Mouse (Mus musculus) heart, postnatal 0 days (tissue): ENCODE measurements around the gene Ikzf2. TPM values are rescaled to one million over a fixed set of nuclear protein-coding genes. Genes with fewer than 3 reads are reported as not detected.

Source experiments
- ATAC-seq: fragments of 200-750 bp; cut with Nextera tagmentation; 2 replicates; pipeline ENCODE4 v1.8.0; 2017; ENCODE audit warnings: low read depth, moderate number of reproducible peaks, moderate library complexity; ENCODE audit not compliant: insufficient read depth
- DNase-seq: peaks from one replicate; pipeline ENCODE4 v3.0.0-alpha.2; 2016; ENCODE audit warnings: low spot score
- H3K27ac ChIP-seq: fragments of 300-500 bp; sonication (generic); 2 replicates; pipeline ENCODE4 v1.5.1; 2014; ENCODE audit warnings: low read depth, mild to moderate bottlenecking
- H3K27me3 ChIP-seq: fragments of 300-500 bp; sonication (generic); 2 replicates; pipeline ENCODE4 v1.6.1; 2014; ENCODE audit warnings: low read length, mixed read lengths; ENCODE audit not compliant: control insufficient read depth, insufficient read depth
- H3K36me3 ChIP-seq: fragments of 300-500 bp; sonication (generic); replicated peaks from 2 replicates; pipeline ENCODE4 v1.6.1; 2014; ENCODE audit warnings: low read length, mixed read lengths; ENCODE audit not compliant: control insufficient read depth, insufficient read depth
- H3K4me1 ChIP-seq: fragments of 300-500 bp; sonication (generic); 2 replicates; pipeline ENCODE4 v1.6.1; 2014; ENCODE audit warnings: antibody characterized with exemption; ENCODE audit not compliant: control insufficient read depth, insufficient read depth
- H3K4me2 ChIP-seq: fragments of 300-500 bp; sonication (generic); 2 replicates; pipeline ENCODE4 v1.6.1; 2014; ENCODE audit warnings: low read depth, mild to moderate bottlenecking, low read length, moderate library complexity
- H3K4me3 ChIP-seq: fragments of 300-500 bp; sonication (generic); 2 replicates; pipeline ENCODE4 v1.5.1; 2014; ENCODE audit warnings: low read depth, low read length
- H3K9ac ChIP-seq: fragments of 300-500 bp; sonication (generic); replicated peaks from 2 replicates; pipeline ENCODE4 v1.6.1; 2014; ENCODE audit warnings: low read depth, low read length, mixed read lengths
- H3K9me3 ChIP-seq: fragments of 300-500 bp; sonication (generic); replicated peaks from 2 replicates; pipeline ENCODE4 v1.6.1; 2016; ENCODE audit warnings: low read length; ENCODE audit not compliant: control insufficient read depth
- CTCF ChIP-seq: IDR thresholded peaks from 2 replicates; pipeline ENCODE4 v1.5.1; 2016; ENCODE audit warnings: antibody characterized with exemption, control low read depth, low read depth
- EP300 ChIP-seq: IDR thresholded peaks from 2 replicates; pipeline ENCODE4 v1.6.1; 2016; ENCODE audit warnings: antibody characterized with exemption, low read depth
- WGBS: fragments of 180-500 bp; shearing (Covaris S2); extraction: QIAGEN DNeasy Blood & Tissue Kit; methylation state at CpG from one replicate; pipeline ENCODE4 v1.1.7; 2014; 5-methylcytosine and 5-hydroxymethylcytosine counted together
- polyA plus RNA-seq: library from polyadenylated mRNA; unstranded; fragments of >200 nt; fragmentation: Nextera tagmentation; extraction: Ambion mirVana; gene quantifications from 2 replicates; pipeline ENCODE4 v1.2.1, GENCODE M21; 2015
- total RNA-seq: library from RNA; depleted of rRNA; stranded (reverse); fragments of >200 nt; gene quantifications from 2 replicates; pipeline ENCODE4 v1.2.3, GENCODE M21; 2014; ENCODE audit warnings: low replicate concordance

Gene Ikzf2
- total and polyA plus RNA-seq, 2 experiments from 2014 or later: 1.7 to 4.7 TPM

- no peaks in the 10 kb centered on the region for H3K9me3 ChIP-seq
These were observed 4.8 kb downstream of the Ikzf2 start for GRCm38 (mm10) chr1:69682261-69682660.

GRCm38 (mm10) chr1:69681003-69681402 lies 6.0 kb downstream of the Ikzf2 start:
- no peak overlapping the region for H3K4me3 ChIP-seq
- no peak overlapping the region for H3K4me2 ChIP-seq
- no peak for ATAC-seq
- no peak overlapping the region for H3K27ac ChIP-seq
- no peaks in the 10 kb centered on the region for H3K27me3 ChIP-seq
- 73% methylated on average over 5 of the region's 5 CpGs for WGBS
- no peaks in the 10 kb centered on the region for H3K9me3 ChIP-seq
- H3K4me1 ChIP-seq: peaks cover 7% of the 10 kb centered on the region; the same call in 1 of the 2 replicates
- no peaks in the 10 kb centered on the region for H3K36me3 ChIP-seq
- H3K9ac ChIP-seq: no peak overlapping the region
- DNase-seq: no peak
- TF ChIP-seq EP300 (no peak), CTCF (no peak)

More at GRCm38 (mm10) chr1:69682261-69682660, 4.8 kb downstream of the Ikzf2 start:
- H3K4me1 ChIP-seq: peaks cover 7% of the 10 kb centered on the region; the same call in 1 of the 2 replicates
- DNase-seq: no peak
- no peaks in the 10 kb centered on the region for H3K27me3 ChIP-seq
- H3K4me3 ChIP-seq: no peak overlapping the region
- TF ChIP-seq CTCF (no peak), EP300 (no peak)
- H3K4me2 ChIP-seq: no peak overlapping the region
- H3K9ac ChIP-seq: no peak overlapping the region
- no peak for ATAC-seq
- WGBS: 60% methylated on average over 3 of the region's 3 CpGs
- no peaks in the 10 kb centered on the region for H3K36me3 ChIP-seq
- H3K27ac ChIP-seq: no peak overlapping the region

GRCm38 (mm10) chr1:69680501-69680900 lies 6.5 kb downstream of the Ikzf2 start:
- no peak overlapping the region for H3K9ac ChIP-seq
- no peak overlapping the region for H3K4me2 ChIP-seq
- H3K9me3 ChIP-seq: no peaks in the 10 kb centered on the region
- H3K27ac ChIP-seq: no peak overlapping the region
- DNase-seq (no peak), ATAC-seq (no peak)
- peaks cover 7% of the 10 kb centered on the region; the same call in 1 of the 2 replicates for H3K4me1 ChIP-seq
- H3K27me3 ChIP-seq: no peaks in the 10 kb centered on the region
- no peak overlapping the region for H3K4me3 ChIP-seq
- no peaks in the 10 kb centered on the region for H3K36me3 ChIP-seq
- 72% methylated on average over 4 of the region's 4 CpGs for WGBS
- TF ChIP-seq CTCF (no peak), EP300 (no peak)

GRCm38 (mm10) chr1:69669897-69670404 lies 17.1 kb downstream of the Ikzf2 start:
- WGBS: 87% methylated on average over 10 of the region's 10 CpGs
- no peaks in the 10 kb centered on the region for H3K36me3 ChIP-seq
- no peak for TF ChIP-seq CTCF
- ATAC-seq (no peak), DNase-seq (no peak)
- H3K4me1 ChIP-seq: no peaks in the 10 kb centered on the region
- H3K9ac ChIP-seq: no peak overlapping the region
- H3K27me3 ChIP-seq: no peaks in the 10 kb centered on the region
- H3K4me2 ChIP-seq: no peak overlapping the region
- no peak overlapping the region for H3K4me3 ChIP-seq
- no peaks in the 10 kb centered on the region for H3K9me3 ChIP-seq
- H3K27ac ChIP-seq: no peak overlapping the region

GRCm38 (mm10) chr1:69667456-69667855 lies 19.6 kb downstream of the Ikzf2 start:
- WGBS: 39% methylated on average over 5 of the region's 5 CpGs
- no peak for ATAC-seq
- Histone ChIP-seq H3K27ac (no peak overlapping the region), H3K4me3 (no peak overlapping the region), H3K36me3 (no peaks in the 10 kb centered on the region), H3K4me1 (no peaks in the 10 kb centered on the region), H3K9ac (no peak overlapping the region), H3K4me2 (no peak overlapping the region), H3K9me3 (no peaks in the 10 kb centered on the region), H3K27me3 (no peaks in the 10 kb centered on the region)
- no peak for DNase-seq
- TF ChIP-seq CTCF (no peak), EP300 (no peak)

- no peaks in the 10 kb centered on the region for H3K9me3 ChIP-seq
- H3K4me2 ChIP-seq: no peak overlapping the region
- 0 out of 2 replicates have a peak, but pooled peaks cover 5% of the 10 kb centered on the region for H3K4me1 ChIP-seq
- peak; percentile 90 for ATAC-seq
- no peak overlapping the region for H3K9ac ChIP-seq
- peak overlapping the region; percentile 70 for H3K27ac ChIP-seq
- no peak overlapping the region for H3K4me3 ChIP-seq
- TF ChIP-seq EP300 (peak; percentile 46; the same call in 1 of the 2 replicates), CTCF (no peak)
- no peaks in the 10 kb centered on the region for H3K27me3 ChIP-seq
- peak; percentile 62 for DNase-seq
- no peaks in the 10 kb centered on the region for H3K36me3 ChIP-seq
- 42% methylated on average over 2 of the region's 2 CpGs for WGBS
These were observed 27.3 kb downstream of the Ikzf2 start for GRCm38 (mm10) chr1:69659779-69660178.
